Mouse (Mus musculus) heart, embryonic 14.5 days (tissue): ENCODE results near the gene Dnajb14. TPM values are rescaled to one million over a fixed set of nuclear protein-coding genes. Genes with fewer than 3 reads are reported as not detected.
A peak's percentile ranks its signal among the peaks of the same experiment; 100 is the strongest.

Experiments used
- ATAC-seq: fragments of 200-750 bp; cut with Nextera tagmentation; 2 replicates; pipeline ENCODE4 v1.8.0; 2017; ENCODE audit warnings: low read depth, moderate TSS enrichment; ENCODE audit not compliant: insufficient number of reproducible peaks, insufficient read depth, low FRiP score
- H3K27ac ChIP-seq, 2 experiments: fragments of 200-500 bp in 1 of 2; fragments of 300-500 bp in 1 of 2; sonication (generic) in 1 of 2; replicated peaks in 1 of 2; 2 replicates each; pipeline ENCODE4 v1.5.1; 2012 to 2014; ENCODE audit warnings: low read depth in 2 of 2, low read length in 2 of 2, control low read depth in 1 of 2, mild to moderate bottlenecking in 1 of 2, mixed read lengths in 1 of 2; ENCODE audit not compliant: control insufficient read depth in 1 of 2, insufficient read depth in 1 of 2
- H3K27me3 ChIP-seq: fragments of 300-500 bp; sonication (generic); 2 replicates; pipeline ENCODE4 v1.6.1; 2014; ENCODE audit warnings: mild to moderate bottlenecking, low read length, control low read depth; ENCODE audit not compliant: control insufficient read depth, insufficient read depth
- H3K36me3 ChIP-seq: fragments of 300-500 bp; sonication (generic); 2 replicates; pipeline ENCODE4 v1.6.1; 2014; ENCODE audit warnings: mild to moderate bottlenecking, control low read depth, low read length, mixed read lengths; ENCODE audit not compliant: control insufficient read depth, insufficient read depth
- H3K4me1 ChIP-seq, 2 experiments: fragments of 200-500 bp in 1 of 2; fragments of 300-500 bp in 1 of 2; sonication (generic) in 1 of 2; 2 replicates each; pipeline ENCODE4 v1.6.1; 2012 to 2014; ENCODE audit warnings: low read length in 2 of 2, control low read depth in 1 of 2, mixed read lengths in 1 of 2; ENCODE audit not compliant: control insufficient read depth in 2 of 2, insufficient read depth in 2 of 2
- H3K4me2 ChIP-seq: fragments of 300-500 bp; sonication (generic); 2 replicates; pipeline ENCODE4 v1.6.1; 2014; ENCODE audit warnings: mild to moderate bottlenecking, low read length
- H3K4me3 ChIP-seq, 2 experiments: fragments of 200-500 bp in 1 of 2; fragments of 300-500 bp in 1 of 2; sonication (generic) in 1 of 2; 2 replicates each; pipeline ENCODE4 v1.5.1; 2012 to 2014; ENCODE audit warnings: low read length in 2 of 2, mild to moderate bottlenecking in 2 of 2, control low read depth in 1 of 2, low read depth in 1 of 2, moderate library complexity in 1 of 2; ENCODE audit not compliant: control insufficient read depth in 1 of 2, insufficient read depth in 1 of 2
- H3K9ac ChIP-seq: fragments of 300-500 bp; sonication (generic); 2 replicates; pipeline ENCODE4 v1.6.1; 2014; ENCODE audit warnings: mild to moderate bottlenecking, low read length
- H3K9me3 ChIP-seq: fragments of 300-500 bp; sonication (generic); 2 replicates; pipeline ENCODE4 v1.6.1; 2016; ENCODE audit warnings: low read length, control low read depth; ENCODE audit not compliant: control insufficient read depth
- WGBS: fragments of 180-500 bp; shearing (Covaris S2); extraction: QIAGEN DNeasy Blood & Tissue Kit; methylation state at CpG from one replicate; pipeline ENCODE4 v1.1.7; 2014; 5-methylcytosine and 5-hydroxymethylcytosine counted together
- polyA plus RNA-seq: library from polyadenylated mRNA; unstranded; fragments of >200 nt; fragmentation: Nextera tagmentation; extraction: Ambion mirVana; gene quantifications from 2 replicates; pipeline ENCODE4 v1.2.1, GENCODE M21; 2014

Dnajb14 gene
- polyA plus RNA-seq, 1 experiment from 2014 or later: 10.2 TPM

- no peak overlapping the region for H3K4me2 ChIP-seq
- 79% methylated on average over 4 of the region's 4 CpGs for WGBS
- no peak for ATAC-seq
- no peaks in the 10 kb centered on the region for H3K4me1 ChIP-seq
- H3K4me3 ChIP-seq: no peak overlapping the region
- no peaks in the 10 kb centered on the region for H3K9me3 ChIP-seq
- H3K27me3 ChIP-seq: no peaks in the 10 kb centered on the region
- no peak overlapping the region for H3K27ac ChIP-seq
- H3K36me3 ChIP-seq: no peaks in the 10 kb centered on the region
- no peak overlapping the region for H3K9ac ChIP-seq
Measured at GRCm38 (mm10) chr3:137833698-137834097, 33.8 kb upstream of the Dnajb14 start.

- no peaks in the 10 kb centered on the region for H3K27me3 ChIP-seq
- ATAC-seq: no peak
- H3K4me1 ChIP-seq: no peaks in the 10 kb centered on the region
- H3K9me3 ChIP-seq: no peaks in the 10 kb centered on the region
- WGBS: 48% methylated on average over 1 of the region's 1 CpGs
- no peak overlapping the region for H3K4me3 ChIP-seq
- no peaks in the 10 kb centered on the region for H3K36me3 ChIP-seq
- no peak overlapping the region for H3K4me2 ChIP-seq
- H3K27ac ChIP-seq: peak overlapping the region in 1 of 2 experiments; percentile 46; a peak in 2 of 4 replicates
- no peak overlapping the region for H3K9ac ChIP-seq
Measured at GRCm38 (mm10) chr3:137836543-137836942, 30.9 kb upstream of the Dnajb14 start.

GRCm38 (mm10) chr3:137838160-137838559 is 29.3 kb upstream of the Dnajb14 start:
- H3K9me3 ChIP-seq: no peaks in the 10 kb centered on the region
- no peak overlapping the region for H3K4me2 ChIP-seq
- H3K27ac ChIP-seq: no peak overlapping the region
- no peak overlapping the region for H3K9ac ChIP-seq
- no peak overlapping the region for H3K4me3 ChIP-seq
- no peaks in the 10 kb centered on the region for H3K36me3 ChIP-seq
- H3K4me1 ChIP-seq: no peaks in the 10 kb centered on the region
- ATAC-seq: no peak
- no peaks in the 10 kb centered on the region for H3K27me3 ChIP-seq

- Histone ChIP-seq H3K4me1 (no peaks in the 10 kb centered on the region), H3K27me3 (no peaks in the 10 kb centered on the region), H3K4me3 (no peak overlapping the region), H3K36me3 (no peaks in the 10 kb centered on the region), H3K9ac (no peak overlapping the region), H3K27ac (no peak overlapping the region), H3K4me2 (no peak overlapping the region), H3K9me3 (no peaks in the 10 kb centered on the region)
- no peak for ATAC-seq
- WGBS: 76% methylated on average over 1 of the region's 1 CpGs
Measured at GRCm38 (mm10) chr3:137842944-137843343, 24.5 kb upstream of the Dnajb14 start.

GRCm38 (mm10) chr3:137844263-137844662 is 23.2 kb upstream of the Dnajb14 start:
- no peak overlapping the region for H3K4me3 ChIP-seq
- no peak for ATAC-seq
- no peak overlapping the region for H3K4me2 ChIP-seq
- no peaks in the 10 kb centered on the region for H3K36me3 ChIP-seq
- no peaks in the 10 kb centered on the region; a peak in 1 of 4 replicates for H3K4me1 ChIP-seq
- no peak overlapping the region for H3K9ac ChIP-seq
- no peak overlapping the region for H3K27ac ChIP-seq
- H3K27me3 ChIP-seq: no peaks in the 10 kb centered on the region
- H3K9me3 ChIP-seq: no peaks in the 10 kb centered on the region
- WGBS: 89% methylated on average over 3 of the region's 3 CpGs

- Histone ChIP-seq H3K4me1 (no peaks in the 10 kb centered on the region; a peak in 1 of 4 replicates), H3K27me3 (no peaks in the 10 kb centered on the region), H3K4me2 (no peak overlapping the region), H3K27ac (no peak overlapping the region), H3K4me3 (no peak overlapping the region), H3K36me3 (no peaks in the 10 kb centered on the region), H3K9me3 (no peaks in the 10 kb centered on the region), H3K9ac (no peak overlapping the region)
- 75% methylated on average over 5 of the region's 5 CpGs for WGBS
- ATAC-seq: no peak
Measured at GRCm38 (mm10) chr3:137846552-137846951, 20.9 kb upstream of the Dnajb14 start.

- Histone ChIP-seq H3K4me1 (no peaks in the 10 kb centered on the region; a peak in 1 of 4 replicates), H3K27me3 (no peaks in the 10 kb centered on the region), H3K36me3 (no peaks in the 10 kb centered on the region), H3K4me2 (no peak overlapping the region), H3K9me3 (no peaks in the 10 kb centered on the region), H3K9ac (no peak overlapping the region), H3K27ac (no peak overlapping the region), H3K4me3 (no peak overlapping the region)
- ATAC-seq: no peak
- 84% methylated on average over 9 of the region's 9 CpGs for WGBS
Measured at GRCm38 (mm10) chr3:137848354-137848753, 19.1 kb upstream of the Dnajb14 start.

GRCm38 (mm10) chr3:137849697-137850096 is 17.8 kb upstream of the Dnajb14 start:
- no peaks in the 10 kb centered on the region; a peak in 1 of 4 replicates for H3K4me1 ChIP-seq
- WGBS: 85% methylated on average over 5 of the region's 5 CpGs
- H3K27me3 ChIP-seq: no peaks in the 10 kb centered on the region
- no peaks in the 10 kb centered on the region for H3K9me3 ChIP-seq
- no peak for ATAC-seq
- no peak overlapping the region for H3K4me2 ChIP-seq
- H3K27ac ChIP-seq: no peak overlapping the region
- H3K9ac ChIP-seq: no peak overlapping the region
- H3K36me3 ChIP-seq: no peaks in the 10 kb centered on the region
- H3K4me3 ChIP-seq: no peak overlapping the region
